Mouse (Mus musculus) embryonic facial prominence, embryonic 14.5 days (tissue): Measurements from ENCODE around the gene Thop1. TPM values are rescaled to one million over a fixed set of nuclear protein-coding genes. Genes with fewer than 3 reads are reported as not detected.

Experiments
- ATAC-seq: fragments of 200-750 bp; cut with Nextera tagmentation; 2 replicates; pipeline ENCODE4 v1.8.0; 2017; ENCODE audit warnings: low read depth, moderate number of reproducible peaks, moderate TSS enrichment
- DNase-seq: peaks from one replicate; pipeline ENCODE4 v3.0.0-alpha.2; 2015; ENCODE audit warnings: low spot score
- H3K27ac ChIP-seq: fragments of 300-500 bp; sonication (generic); replicated peaks from 2 replicates; pipeline ENCODE4 v1.5.1; 2014; ENCODE audit warnings: low read depth, mild to moderate bottlenecking, low read length, moderate library complexity
- H3K27me3 ChIP-seq: fragments of 300-500 bp; sonication (generic); replicated peaks from 2 replicates; pipeline ENCODE4 v1.6.1; 2014; ENCODE audit warnings: low read length; ENCODE audit not compliant: control insufficient read depth, insufficient read depth
- H3K36me3 ChIP-seq: fragments of 300-500 bp; sonication (generic); 2 replicates; pipeline ENCODE4 v1.6.1; 2014; ENCODE audit warnings: low read length, mixed read lengths; ENCODE audit not compliant: control insufficient read depth, insufficient read depth
- H3K4me1 ChIP-seq: fragments of 300-500 bp; sonication (generic); 2 replicates; pipeline ENCODE4 v1.6.1; 2014; ENCODE audit warnings: antibody characterized with exemption, low read length; ENCODE audit not compliant: control insufficient read depth, insufficient read depth
- H3K4me2 ChIP-seq: fragments of 300-500 bp; sonication (generic); 2 replicates; pipeline ENCODE4 v1.6.1; 2014; ENCODE audit warnings: low read depth, mild to moderate bottlenecking, low read length, moderate library complexity, mixed read lengths
- H3K4me3 ChIP-seq: fragments of 300-500 bp; sonication (generic); 2 replicates; pipeline ENCODE4 v1.5.1; 2014; ENCODE audit warnings: low read depth, mild to moderate bottlenecking, low read length
- H3K9ac ChIP-seq: fragments of 300-500 bp; sonication (generic); 2 replicates; pipeline ENCODE4 v1.6.1; 2014; ENCODE audit warnings: low read depth, mild to moderate bottlenecking, low read length, moderate library complexity, mixed read lengths
- H3K9me3 ChIP-seq: fragments of 300-500 bp; sonication (generic); 2 replicates; pipeline ENCODE4 v1.6.1; 2016; ENCODE audit warnings: low read length; ENCODE audit not compliant: control insufficient read depth
- WGBS: fragments of 180-500 bp; shearing (Covaris S2); extraction: QIAGEN DNeasy Blood & Tissue Kit; methylation state at CpG from one replicate; pipeline ENCODE4 v1.1.7; 2014; 5-methylcytosine and 5-hydroxymethylcytosine counted together
- polyA plus RNA-seq: library from polyadenylated mRNA; unstranded; fragments of >200 nt; fragmentation: Nextera tagmentation; extraction: Ambion mirVana; gene quantifications from 2 replicates; pipeline ENCODE4 v1.2.1, GENCODE M21; 2014

The Thop1 gene
- polyA plus RNA-seq, 1 experiment from 2014 or later = 61.7 TPM

- peak; percentile 56 for DNase-seq
- Histone ChIP-seq H3K36me3 (peaks cover 61% of the 10 kb centered on the region), H3K27ac (no peak overlapping the region), H3K4me3 (no peak overlapping the region), H3K9ac (no peak overlapping the region), H3K4me2 (no peak overlapping the region), H3K9me3 (no peaks in the 10 kb centered on the region), H3K4me1 (no peaks in the 10 kb centered on the region), H3K27me3 (no peaks in the 10 kb centered on the region)
- WGBS = 73% methylated on average over 7 of the region's 7 CpGs
- ATAC-seq = peak; percentile 39; the same call in 1 of the 2 replicates
These were observed 12.5 kb downstream of the Thop1 start for GRCm38 (mm10) chr10:81082168-81082960.

DNA sequence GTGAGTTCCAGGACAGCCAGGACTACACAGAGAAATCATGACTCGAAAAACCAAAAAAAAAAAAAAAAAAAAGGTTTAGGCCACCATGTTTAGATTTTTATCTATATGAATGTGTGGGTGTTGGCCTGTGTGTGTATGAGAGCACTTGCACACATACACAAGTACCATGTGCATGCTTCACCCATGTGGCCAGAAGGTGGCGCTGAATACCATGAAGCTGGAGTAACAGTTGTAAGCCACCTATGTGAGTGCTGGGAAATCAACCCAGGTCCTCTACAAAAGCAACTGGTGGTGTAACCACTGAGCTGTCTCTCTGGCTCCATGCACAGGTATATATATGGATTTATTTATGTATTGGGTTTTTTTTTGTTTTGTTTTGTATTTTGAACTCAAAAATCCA, 17.2 kb downstream of the Thop1 start:
- H3K4me3 ChIP-seq = no peak overlapping the region
- no peaks in the 10 kb centered on the region for H3K9me3 ChIP-seq
- H3K4me1 ChIP-seq = no peaks in the 10 kb centered on the region
- H3K36me3 ChIP-seq = peaks cover 14% of the 10 kb centered on the region
- no peak for ATAC-seq
- H3K27ac ChIP-seq = no peak overlapping the region
- WGBS = 58% methylated on average over 2 of the region's 2 CpGs
- H3K4me2 ChIP-seq = no peak overlapping the region
- no peak for DNase-seq
- H3K27me3 ChIP-seq = no peaks in the 10 kb centered on the region
- no peak overlapping the region for H3K9ac ChIP-seq

GRCm38 (mm10) chr10:81089216-81089615, 19.4 kb downstream of the Thop1 start:
- Histone ChIP-seq H3K9ac (no peak overlapping the region), H3K27ac (no peak overlapping the region), H3K4me1 (no peaks in the 10 kb centered on the region), H3K27me3 (no peaks in the 10 kb centered on the region), H3K9me3 (no peaks in the 10 kb centered on the region), H3K4me2 (no peak overlapping the region), H3K4me3 (no peak overlapping the region), H3K36me3 (no peaks in the 10 kb centered on the region)
- ATAC-seq (peak; percentile 58; the same call in 1 of the 2 replicates), DNase-seq (peak; percentile 73)
- WGBS = 41% methylated on average over 2 of the region's 2 CpGs

- Histone ChIP-seq H3K9ac (no peak overlapping the region), H3K27ac (no peak overlapping the region), H3K4me2 (no peak overlapping the region), H3K9me3 (no peaks in the 10 kb centered on the region), H3K36me3 (no peaks in the 10 kb centered on the region), H3K4me3 (no peak overlapping the region), H3K27me3 (no peaks in the 10 kb centered on the region), H3K4me1 (no peaks in the 10 kb centered on the region)
- no peak for DNase-seq
- no peak for ATAC-seq
- 80% methylated on average over 7 of the region's 7 CpGs for WGBS
These were observed 20.8 kb downstream of the Thop1 start for GRCm38 (mm10) chr10:81090621-81091020.

DNA sequence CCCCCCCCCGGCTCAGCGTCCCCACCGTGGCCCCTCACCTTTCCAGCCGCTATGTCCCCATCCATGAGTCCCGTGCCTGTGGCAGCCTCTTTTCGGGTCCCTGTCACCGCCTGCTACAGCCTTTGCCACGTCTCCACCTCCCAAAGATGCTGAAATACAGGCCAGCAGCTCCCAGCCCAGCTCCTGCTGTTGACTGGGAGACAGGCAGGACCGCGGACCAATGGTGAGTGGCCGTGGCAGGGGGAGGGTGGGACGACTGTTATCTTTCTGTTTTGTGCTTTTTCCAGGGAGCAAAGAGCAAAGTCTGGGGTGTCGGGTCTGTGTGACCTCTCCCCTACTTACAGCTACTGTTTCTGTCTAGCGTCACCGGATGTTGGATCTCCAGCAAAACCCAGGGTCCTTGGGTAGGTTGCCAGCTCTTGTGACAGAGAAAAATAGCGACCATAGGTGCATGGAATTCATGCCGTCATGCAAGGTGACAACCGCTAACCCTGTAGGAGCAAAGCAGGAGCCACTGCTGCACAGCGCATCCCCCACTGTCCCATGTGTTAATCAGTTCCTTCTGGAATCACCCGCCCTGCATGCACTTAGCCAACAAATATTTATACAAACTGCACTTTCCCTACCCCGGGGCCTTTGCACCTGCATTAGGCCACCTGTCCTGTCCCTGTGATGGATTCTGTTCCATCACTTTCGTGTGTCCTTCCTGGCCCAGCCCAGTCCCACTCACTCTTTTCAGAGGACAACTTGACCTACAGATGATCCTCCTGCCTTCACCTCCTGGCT, 22.8 kb downstream of the Thop1 start:
- Histone ChIP-seq H3K4me2 (no peak overlapping the region), H3K4me3 (no peak overlapping the region), H3K27me3 (no peaks in the 10 kb centered on the region), H3K9me3 (no peaks in the 10 kb centered on the region), H3K4me1 (no peaks in the 10 kb centered on the region), H3K27ac (no peak overlapping the region), H3K36me3 (no peaks in the 10 kb centered on the region), H3K9ac (no peak overlapping the region)
- 52% methylated on average over 22 of the region's 22 CpGs for WGBS
- ATAC-seq (no peak), DNase-seq (no peak)

GRCm38 (mm10) chr10:81094931-81095678, 25.3 kb downstream of the Thop1 start:
- ATAC-seq (no peak), DNase-seq (no peak)
- Histone ChIP-seq H3K4me2 (no peak overlapping the region), H3K4me1 (no peaks in the 10 kb centered on the region), H3K27ac (no peak overlapping the region), H3K9ac (no peak overlapping the region), H3K27me3 (no peaks in the 10 kb centered on the region), H3K9me3 (no peaks in the 10 kb centered on the region), H3K36me3 (no peaks in the 10 kb centered on the region), H3K4me3 (no peak overlapping the region)
- 61% methylated on average over 9 of the region's 9 CpGs for WGBS

GRCm38 (mm10) chr10:81105565-81106112, 35.8 kb downstream of the Thop1 start, which contains the start of gene Map2k2:
Gene Map2k2, plus strand, starts transcription at chr10:81105915.
- Histone ChIP-seq H3K4me1 (peaks cover 13% of the 10 kb centered on the region), H3K27me3 (no peaks in the 10 kb centered on the region), H3K9ac (peak within 1 kb of the TSS; percentile 98), H3K27ac (peak within 1 kb of the TSS; percentile 98), H3K4me2 (peak within 1 kb of the TSS; percentile 92), H3K9me3 (no peaks in the 10 kb centered on the region), H3K36me3 (peaks cover 25% of the 10 kb centered on the region), H3K4me3 (peak within 1 kb of the TSS; percentile 86)
- ATAC-seq = peak; percentile 97
- DNase-seq = peak; percentile 98
- 0% methylated on average over 24 of the region's 56 CpGs for WGBS

DNA sequence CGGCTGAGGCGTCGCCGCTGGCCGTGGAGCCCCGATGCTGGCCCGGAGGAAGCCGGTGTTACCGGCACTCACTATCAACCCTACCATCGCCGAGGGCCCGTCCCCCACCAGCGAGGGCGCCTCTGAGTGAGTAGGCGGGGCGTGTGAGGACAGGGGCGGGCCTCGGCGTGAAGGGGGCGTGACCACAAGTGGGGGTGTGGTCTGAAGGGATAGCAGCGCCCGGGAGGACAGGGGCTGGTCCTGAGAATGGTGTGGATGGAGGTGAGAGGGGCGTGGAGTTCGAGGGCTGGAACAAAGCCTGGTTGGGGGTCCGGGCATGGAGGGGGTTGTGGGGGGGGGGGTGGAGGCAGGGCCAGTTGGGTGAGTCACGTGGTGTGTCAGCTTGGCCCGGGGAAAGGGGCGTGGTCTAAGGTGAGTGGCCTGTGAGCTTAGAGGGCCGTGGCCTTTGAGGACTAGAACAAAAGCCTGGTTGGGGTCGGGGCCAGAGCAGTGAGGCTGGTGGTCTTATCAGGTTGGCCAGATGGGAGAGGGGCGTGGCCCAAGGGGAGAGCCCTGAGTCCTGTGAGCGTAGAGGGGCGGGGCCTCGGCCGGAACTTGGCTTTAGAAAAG, 36.4 kb downstream of the Thop1 start:
- Histone ChIP-seq H3K9me3 (no peaks in the 10 kb centered on the region), H3K9ac (peak overlapping the region; percentile 98), H3K36me3 (peaks cover 31% of the 10 kb centered on the region), H3K4me1 (peaks cover 13% of the 10 kb centered on the region), H3K4me2 (peak overlapping the region; percentile 92), H3K4me3 (peak overlapping the region; percentile 86), H3K27ac (peak overlapping the region; percentile 98), H3K27me3 (no peaks in the 10 kb centered on the region)
- 1% methylated on average over 32 of the region's 35 CpGs for WGBS
- ATAC-seq (peak; percentile 88), DNase-seq (peak; percentile 89)
